In the genomic region with DNA sequence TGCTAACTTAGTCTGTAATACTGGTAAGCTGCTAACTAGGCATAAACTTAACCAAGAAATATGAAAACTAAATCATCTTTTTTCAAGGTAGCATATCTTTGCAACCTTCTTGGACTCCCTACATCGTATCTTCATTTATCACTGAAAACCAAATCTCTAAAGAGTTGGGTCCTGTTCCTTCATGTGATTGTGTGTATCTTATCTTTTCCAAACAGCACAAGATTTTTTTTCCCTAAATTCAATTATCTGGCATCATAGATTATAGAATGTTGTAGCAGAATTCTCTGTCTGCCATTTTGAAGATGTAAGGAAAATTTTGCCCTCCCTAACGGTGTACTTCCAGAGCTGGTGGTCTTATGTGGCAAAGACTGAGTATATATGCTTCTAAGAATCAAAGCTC, we compare ENCODE assay signal across 16 mouse cellular contexts.
"Had no signal": no experiment of that assay in that cellular context is flagged by ENCODE, and none has a peak within 500 bp of the region (broad histone marks: within the 10 kb centered on the region; RNA-seq: fewer than 3 reads in every experiment).

No protein-coding gene starts in this region.

- H3K36me3 ChIP-seq: neural tube, embryonic 13.5 days; neural tube, embryonic 15.5 days; stomach, embryonic 15.5 days had no signal

- H3K4me3 ChIP-seq: neural tube, embryonic 13.5 days; neural tube, embryonic 15.5 days; stomach, embryonic 15.5 days had no signal

- H3K4me1 ChIP-seq: neural tube, embryonic 13.5 days; neural tube, embryonic 15.5 days; stomach, embryonic 15.5 days had no signal

- DNase-seq: retina, postnatal 1 day; right cerebral cortex, adult 18-20 months; right cerebral cortex, postnatal 14 days; right cerebral cortex, postnatal 25 days; right cerebral cortex, postnatal 4 days; spleen, adult 18-20 months; thymus, adult 18-20 months; thymus, adult 2 months; thymus, postnatal 14 days; thymus, postnatal 25 days; thymus, postnatal 36 days; thymus, postnatal 4 days had no signal

- H3K27ac ChIP-seq: neural tube, embryonic 13.5 days; neural tube, embryonic 15.5 days; stomach, embryonic 15.5 days; stomach, postnatal 0 days had no signal

- H3K9me3 ChIP-seq: neural tube, embryonic 13.5 days; neural tube, embryonic 15.5 days; stomach, embryonic 15.5 days had no signal

- H3K27me3 ChIP-seq: neural tube, embryonic 13.5 days; neural tube, embryonic 15.5 days; stomach, embryonic 15.5 days had no signal

- H3K9ac ChIP-seq: neural tube, embryonic 13.5 days; neural tube, embryonic 15.5 days; stomach, embryonic 15.5 days had no signal
